Mouse (Mus musculus) thymus, adult 2 months (tissue): ENCODE measurements around the gene Car10.

ENCODE experiments used
- CTCF ChIP-seq: fragments of 200-500 bp; IDR thresholded peaks from 2 replicates; pipeline ENCODE4 v1.5.1; 2012; ENCODE audit warnings: mild to moderate bottlenecking, control low read depth, low read length, moderate library complexity, borderline replicate concordance; ENCODE audit not compliant: control insufficient read depth, poor library complexity, insufficient read depth; ENCODE audit errors: extremely low read depth
- POLR2A ChIP-seq: fragments of 200-500 bp; IDR thresholded peaks from 2 replicates; pipeline ENCODE4 v1.6.1; 2012; ENCODE audit warnings: mild to moderate bottlenecking, low read length, control low read depth, moderate library complexity; ENCODE audit not compliant: control insufficient read depth, poor library complexity, insufficient read depth; ENCODE audit errors: extremely low read depth

DNA sequence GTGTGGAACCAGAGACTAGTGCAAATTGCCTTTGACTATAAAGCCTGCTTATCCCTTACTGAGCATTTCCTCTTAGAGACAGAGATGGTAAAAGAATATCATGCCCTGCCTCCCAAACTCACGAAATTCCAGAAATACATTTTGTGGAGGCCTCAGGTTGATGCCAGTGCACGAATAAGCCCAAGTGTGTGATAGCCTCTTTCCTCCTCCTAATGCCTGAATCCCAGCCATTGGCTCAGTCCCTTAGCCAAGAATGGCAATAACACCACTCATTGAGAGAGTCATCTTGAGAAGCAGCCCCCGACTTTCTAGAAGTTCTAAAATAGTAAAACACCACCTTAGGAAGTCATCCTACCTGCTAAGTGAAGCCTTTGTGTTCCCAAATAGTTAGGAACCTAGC, 424.7 kb downstream of the Car10 start:
- TF ChIP-seq CTCF (no peak), POLR2A (no peak)
